Mouse (Mus musculus): ENCODE results near the gene Spon2.

- no peak for TF ChIP-seq GATA1 (IDR thresholded peaks at IDR 0.05; ENCODE audit: borderline replicate concordance, low read length)
- TF ChIP-seq FLI1 (IDR thresholded peaks at IDR 0.05; ENCODE audit: low read length): no peak
These were observed 7.7 kb downstream of the Spon2 start for GRCm38 (mm10) chr5:33210515-33210914.

Data from megakaryocyte, embryonic 14.5 days (primary cell).